Mouse (Mus musculus): ENCODE results near the gene Pex14. TPM values are rescaled to one million over a fixed set of nuclear protein-coding genes. Genes with fewer than 3 reads are reported as not detected.

The Pex14 gene
- total RNA-seq (2021) = 10 to 100 TPM; 52.1 to 55.0 TPM
- long read RNA-seq, experiment 1, transcript Pex14-201 (9 exons, 2,006 nt) = major isoform, 154 of 167 reads
- long read RNA-seq, experiment 1, partial matches to known transcripts = 3 of 167 reads
- long read RNA-seq, experiment 1, other reads (novel, unspliced or antisense) = 10 of 167 reads
- long read RNA-seq, experiment 2, transcript Pex14-201 (9 exons, 2,006 nt) = major isoform, 99 of 118 reads
- long read RNA-seq, experiment 2, partial matches to known transcripts = 6 of 118 reads
- long read RNA-seq, experiment 2, other reads (novel, unspliced or antisense) = 12 of 118 reads

GRCm38 (mm10) chr4:149099369-149100017 is at the start of gene Pex14:
Gene Pex14, minus strand, starts transcription at chr4:149099876.
- DNase-seq (ENCODE audit: low spot score in 2 of 2) = peak; percentile 91 to 93

- no peak for DNase-seq (ENCODE audit: low spot score in 2 of 2)
Observed at GRCm38 (mm10) chr4:149149196-149149595, 49.5 kb upstream of the Pex14 start.

- DNase-seq (ENCODE audit: low spot score in 2 of 2) = no peak
Observed at GRCm38 (mm10) chr4:149148084-149148483, 48.4 kb upstream of the Pex14 start.

- no peak for DNase-seq (ENCODE audit: low spot score in 2 of 2)
Observed at GRCm38 (mm10) chr4:149147528-149147927, 47.9 kb upstream of the Pex14 start.

- DNase-seq (ENCODE audit: low spot score in 2 of 2) = no peak
Observed at GRCm38 (mm10) chr4:149145151-149145550, 45.5 kb upstream of the Pex14 start.

- peak; percentile 83 for DNase-seq (ENCODE audit: low spot score in 2 of 2)
Observed at GRCm38 (mm10) chr4:149144459-149144858, 44.8 kb upstream of the Pex14 start.

GRCm38 (mm10) chr4:149143594-149143993 is 43.9 kb upstream of the Pex14 start:
- DNase-seq (ENCODE audit: low spot score in 2 of 2) = no peak

GRCm38 (mm10) chr4:149138515-149138914 is 38.8 kb upstream of the Pex14 start:
- no peak for DNase-seq (ENCODE audit: low spot score in 2 of 2)

- DNase-seq (ENCODE audit: low spot score in 2 of 2) = peak; percentile 90 to 94
Observed at GRCm38 (mm10) chr4:149136982-149137770, 37.5 kb upstream of the Pex14 start, which contains the start of gene Cenps. Gene Cenps, minus strand, starts transcription at chr4:149137629.

- no peak for DNase-seq (ENCODE audit: low spot score in 2 of 2)
Observed at GRCm38 (mm10) chr4:149136116-149136850, 36.6 kb upstream of the Pex14 start.

GRCm38 (mm10) chr4:149133395-149133794 is 33.7 kb upstream of the Pex14 start:
- no peak for DNase-seq (ENCODE audit: low spot score in 2 of 2)

- DNase-seq (ENCODE audit: low spot score in 2 of 2) = no peak
Observed at GRCm38 (mm10) chr4:149131789-149132565, 32.3 kb upstream of the Pex14 start.

GRCm38 (mm10) chr4:149131021-149131752 is 31.5 kb upstream of the Pex14 start:
- DNase-seq (ENCODE audit: low spot score in 2 of 2) = no peak

- peak in 1 of 2 experiments; percentile 32 for DNase-seq (ENCODE audit: low spot score in 2 of 2)
Observed at GRCm38 (mm10) chr4:149128467-149128866, 28.8 kb upstream of the Pex14 start.

GRCm38 (mm10) chr4:149126663-149127062 is 27.0 kb upstream of the Pex14 start, which contains the start of gene Cort:
Gene Cort, minus strand, starts transcription at chr4:149126763.
- no peak for DNase-seq (ENCODE audit: low spot score in 2 of 2)

GRCm38 (mm10) chr4:149126115-149126509 is 26.4 kb upstream of the Pex14 start:
- DNase-seq (ENCODE audit: low spot score in 2 of 2) = no peak

- DNase-seq (ENCODE audit: low spot score in 2 of 2) = no peak
Observed at GRCm38 (mm10) chr4:149125341-149126114, 25.9 kb upstream of the Pex14 start.

GRCm38 (mm10) chr4:149123432-149123831 is 23.8 kb upstream of the Pex14 start:
- DNase-seq (ENCODE audit: low spot score in 2 of 2) = no peak
